ENCODE assay signal across 33 mouse cellular contexts in the genomic region with DNA sequence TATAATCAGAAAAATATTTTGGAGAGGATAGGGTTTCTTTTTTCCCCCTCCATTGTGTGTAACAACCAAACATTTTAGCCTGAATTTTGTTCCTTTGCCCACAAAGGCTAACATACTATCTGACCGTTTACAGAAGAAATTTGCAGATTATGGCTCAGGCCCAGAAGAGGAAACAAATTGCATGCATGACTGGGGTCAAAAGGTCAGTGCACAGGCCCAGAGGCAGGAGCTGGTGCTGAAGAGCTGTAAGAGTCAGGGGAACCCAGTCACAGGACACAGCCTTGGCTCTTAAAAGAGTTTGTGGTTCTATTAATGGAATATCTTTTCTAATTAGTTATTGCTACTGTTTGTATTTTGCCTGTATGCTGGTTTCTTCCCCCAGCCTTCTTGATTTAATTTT. TPM values are rescaled to one million over a fixed set of nuclear protein-coding genes. Genes with fewer than 3 reads are reported as not detected.
A peak's percentile ranks its signal among the peaks of the same experiment; 100 is the strongest.
DNase-seq lines count a peak whose midpoint lies in the region; ATAC-seq lines count a peak whose summit lies in the region.
"Had no signal": no experiment of that assay in that cellular context is flagged by ENCODE, and none has a peak within 500 bp of the region (broad histone marks: within the 10 kb centered on the region; RNA-seq: fewer than 3 reads in every experiment).

No protein-coding gene starts in this region.

- H3K4me1 ChIP-seq in kidney, embryonic 14.5 days (ENCODE audit: control insufficient read depth, insufficient read depth, low read length): peaks cover 7% of the 10 kb centered on the region; the same call in 1 of the 2 replicates

- H3K27me3 ChIP-seq in kidney, embryonic 14.5 days (ENCODE audit: control insufficient read depth, insufficient read depth, low read length): no peaks in the 10 kb centered on the region
- H3K27me3 ChIP-seq: neural tube, embryonic 13.5 days had no signal

- ATAC-seq in kidney, embryonic 14.5 days (ENCODE audit: low FRiP score, low TSS enrichment): no peak
- ATAC-seq: forebrain, embryonic 14.5 days; hindbrain, embryonic 16.5 days; intestine, embryonic 15.5 days; midbrain, embryonic 16.5 days had no signal

- H3K9ac ChIP-seq in kidney, embryonic 14.5 days (ENCODE audit: low read depth, low read length): no peak overlapping the region
- H3K9ac ChIP-seq: embryonic facial prominence, embryonic 15.5 days; intestine, embryonic 15.5 days; limb, embryonic 15.5 days; neural tube, embryonic 13.5 days had no signal

- intact Hi-C loops in left cerebral cortex, postnatal 25 days (cut with DNase I): loop anchor here (2.0 to 5.0 kb wide), 2 partner anchors 87 to 146 kb away; no protein-coding TSS in a partner anchor

- no peak overlapping the region for H3K4me3 ChIP-seq in kidney, embryonic 14.5 days (ENCODE audit: low read length)
- H3K4me3 ChIP-seq: embryonic facial prominence, embryonic 15.5 days; gastrocnemius, adult 2 months; heart, embryonic 10.5 days; hindbrain, embryonic 10.5 days; intestine, embryonic 15.5 days; left cerebral cortex, adult 2 months; limb, embryonic 15.5 days; myocyte; neural tube, embryonic 13.5 days had no signal

- no peak overlapping the region for H3K27ac ChIP-seq in kidney, embryonic 14.5 days (ENCODE audit: low read depth, low read length)
- H3K27ac ChIP-seq: embryonic facial prominence, embryonic 15.5 days; gastrocnemius, adult 2 months; heart, embryonic 10.5 days; hindbrain, embryonic 10.5 days; intestine, embryonic 15.5 days; left cerebral cortex, adult 2 months; limb, embryonic 15.5 days; neural tube, embryonic 13.5 days had no signal

- H3K4me2 ChIP-seq in kidney, embryonic 14.5 days (replicated peaks; ENCODE audit: low read depth, low read length): no peak overlapping the region
- H3K4me2 ChIP-seq: embryonic facial prominence, embryonic 15.5 days; intestine, embryonic 15.5 days; limb, embryonic 15.5 days; neural tube, embryonic 13.5 days had no signal

- no peaks in the 10 kb centered on the region for H3K36me3 ChIP-seq in kidney, embryonic 14.5 days (ENCODE audit: control insufficient read depth, insufficient read depth, low read length)
- H3K36me3 ChIP-seq: embryonic facial prominence, embryonic 15.5 days; heart, embryonic 10.5 days; hindbrain, embryonic 10.5 days; intestine, embryonic 15.5 days; limb, embryonic 15.5 days; neural tube, embryonic 13.5 days had no signal

- 56% methylated on average over 1 of the region's 1 CpGs for WGBS in kidney, embryonic 14.5 days

- no peaks in the 10 kb centered on the region for H3K9me3 ChIP-seq in kidney, embryonic 14.5 days (ENCODE audit: control insufficient read depth, low read length)
- H3K9me3 ChIP-seq: embryonic facial prominence, embryonic 15.5 days; heart, embryonic 10.5 days; hindbrain, embryonic 10.5 days; intestine, embryonic 15.5 days; limb, embryonic 15.5 days; neural tube, embryonic 13.5 days had no signal

- peak; percentile 38 for DNase-seq in kidney, adult 9 months
- DNase-seq in lung, postnatal 36 days: peak; percentile 19
- DNase-seq in lung, postnatal 25 days (ENCODE audit: low spot score): no peak
- peak; percentile 43 for DNase-seq in embryo, embryonic 11 days
- DNase-seq in left cerebral cortex, postnatal 25 days (ENCODE audit: low spot score in 2 of 2): no peak
- no peak for DNase-seq in layer of hippocampus, adult 9-11 months
- DNase-seq: adrenal gland, postnatal 36 days; cerebellum, adult 9-10 months; gastrocnemius, adult 2 months; kidney, postnatal 14 days; left cerebral cortex, postnatal 4 days; thymus, postnatal 25 days had no signal

RNA-seq across cellular contexts. Expression of gene Prss42, which starts 14.4 kb away (rescaled TPM):
- not detected in 2 replicates for polyA plus RNA-seq in kidney, embryonic 14.5 days (2014; fragmentation: Nextera tagmentation; extraction: Ambion mirVana)
- not detected for total RNA-seq in left cerebral cortex, postnatal 25 days (2021)
- total RNA-seq: adrenal gland, postnatal 36 days; common myeloid progenitor, adult 5-6 weeks; gastrocnemius, adult 2 months; gastrocnemius, postnatal 4 days; heart, postnatal 10 days; layer of hippocampus, postnatal 10 days; left cerebral cortex, adult 2 months; left cerebral cortex, postnatal 4 days; megakaryocyte-erythroid progenitor cell, adult 5-6 weeks had no signal
- polyA plus RNA-seq: embryonic facial prominence, embryonic 15.5 days; forebrain, embryonic 14.5 days; frontal cortex, adult 2 months; heart, embryonic 10.5 days; hindbrain, embryonic 10.5 days; hindbrain, embryonic 16.5 days; intestine, embryonic 15.5 days; limb, embryonic 15.5 days; liver, embryonic 16.5 days; midbrain, embryonic 16.5 days; myocyte; neural tube, embryonic 13.5 days; spleen, adult 2 months had no signal

RNA-seq across cellular contexts. Expression of gene Prss44, which starts 30.2 kb away (rescaled TPM):
- not detected in 2 replicates for polyA plus RNA-seq in kidney, embryonic 14.5 days (2014; fragmentation: Nextera tagmentation; extraction: Ambion mirVana)
- total RNA-seq in left cerebral cortex, postnatal 25 days (2021): not detected
- total RNA-seq: adrenal gland, postnatal 36 days; common myeloid progenitor, adult 5-6 weeks; gastrocnemius, adult 2 months; gastrocnemius, postnatal 4 days; heart, postnatal 10 days; layer of hippocampus, postnatal 10 days; left cerebral cortex, adult 2 months; left cerebral cortex, postnatal 4 days; megakaryocyte-erythroid progenitor cell, adult 5-6 weeks had no signal
- polyA plus RNA-seq: embryonic facial prominence, embryonic 15.5 days; forebrain, embryonic 14.5 days; frontal cortex, adult 2 months; heart, embryonic 10.5 days; hindbrain, embryonic 10.5 days; hindbrain, embryonic 16.5 days; intestine, embryonic 15.5 days; limb, embryonic 15.5 days; liver, embryonic 16.5 days; midbrain, embryonic 16.5 days; myocyte; neural tube, embryonic 13.5 days; spleen, adult 2 months; stomach, embryonic 14.5 days had no signal

RNA-seq across cellular contexts. Expression of gene Pth1r, which starts 36.7 kb away (rescaled TPM):
- polyA plus RNA-seq in kidney, embryonic 14.5 days (2014; fragmentation: Nextera tagmentation; extraction: Ambion mirVana): 27.3 and 40.9 TPM in 2 replicates
- 1 to 10 TPM; 5.5 to 5.9 TPM for total RNA-seq in left cerebral cortex, postnatal 25 days (2021)
- total RNA-seq: megakaryocyte-erythroid progenitor cell, adult 5-6 weeks had no signal

RNA-seq across cellular contexts. Expression of gene Myl3, which starts 42.0 kb away (rescaled TPM):
- polyA plus RNA-seq in kidney, embryonic 14.5 days (2014; fragmentation: Nextera tagmentation; extraction: Ambion mirVana): 0.96 and 1.4 TPM in 2 replicates
- not detected for total RNA-seq in left cerebral cortex, postnatal 25 days (2021)
- total RNA-seq: common myeloid progenitor, adult 5-6 weeks; left cerebral cortex, adult 2 months; megakaryocyte-erythroid progenitor cell, adult 5-6 weeks had no signal
- polyA plus RNA-seq: hindbrain, embryonic 10.5 days had no signal

RNA-seq across cellular contexts. Expression of gene Prss43, which starts 42.9 kb away (rescaled TPM):
- not detected in 2 replicates for polyA plus RNA-seq in kidney, embryonic 14.5 days (2014; fragmentation: Nextera tagmentation; extraction: Ambion mirVana)
- total RNA-seq in left cerebral cortex, postnatal 25 days (2021): under 1 TPM in 1 of 2 experiments, not detected in 1; 0.14 TPM
- total RNA-seq: adrenal gland, postnatal 36 days; common myeloid progenitor, adult 5-6 weeks; gastrocnemius, adult 2 months; gastrocnemius, postnatal 4 days; heart, postnatal 10 days; left cerebral cortex, postnatal 4 days; megakaryocyte-erythroid progenitor cell, adult 5-6 weeks had no signal
- polyA plus RNA-seq: embryonic facial prominence, embryonic 15.5 days; forebrain, embryonic 14.5 days; heart, embryonic 10.5 days; hindbrain, embryonic 10.5 days; intestine, embryonic 15.5 days; limb, embryonic 15.5 days; liver, embryonic 16.5 days; midbrain, embryonic 16.5 days; myocyte; neural tube, embryonic 13.5 days; spleen, adult 2 months; stomach, embryonic 14.5 days had no signal

Comparison
In these comparisons a context has a peak if more than half of its experiments do, and no peak if none do; other contexts are left out.
1. DNase-seq: peak in kidney, adult 9 months (single experiment), lung, postnatal 36 days (single experiment) and embryo, embryonic 11 days (single experiment); none in lung, postnatal 25 days (single experiment), left cerebral cortex, postnatal 25 days (0 of 2) and layer of hippocampus, adult 9-11 months (single experiment).